Mouse (Mus musculus) lung, postnatal 0 days (tissue): ENCODE measurements at regions not wholly inside any gene's neighbourhood (a gene's known extent, or its start where the extent isn't known, plus 50 kb on each side); places are given as distances from the start of the nearest gene placed in this dataset.

Experiments used
- CTCF ChIP-seq: IDR thresholded peaks from 2 replicates; pipeline ENCODE4 v1.5.1; 2016; ENCODE audit warnings: antibody characterized with exemption, mild to moderate bottlenecking
- EP300 ChIP-seq: IDR thresholded peaks from 2 replicates; pipeline ENCODE4 v1.6.1; 2016; ENCODE audit warnings: antibody characterized with exemption, mild to moderate bottlenecking, control low read depth

GRCm38 (mm10) chr1:121092870-121093269, 239.5 kb downstream of the Insig2 start:
- TF ChIP-seq EP300, result no peak
- TF ChIP-seq CTCF, result no peak
